Mouse (Mus musculus) cortical plate, adult 2 months (tissue): ENCODE data around the gene Olfr1349.
"Not testable (repeated sequence)": the region's sequence is repeated elsewhere in the genome, so short reads cannot be mapped to it uniquely, and the experiment has no call there.

Source experiments
- CTCF ChIP-seq: fragments of 200-500 bp; IDR thresholded peaks from 2 replicates; pipeline ENCODE4 v1.5.1; 2011; ENCODE audit warnings: mild to moderate bottlenecking, control low read depth, low read length; ENCODE audit not compliant: insufficient read depth; ENCODE audit errors: extremely low read depth
- POLR2A ChIP-seq: fragments of 200-500 bp; IDR thresholded peaks from 2 replicates; pipeline ENCODE4 v1.6.1; 2011; ENCODE audit warnings: mild to moderate bottlenecking, low read length, control low read depth; ENCODE audit not compliant: insufficient read depth; ENCODE audit errors: extremely low read depth

GRCm38 (mm10) chr7:6477633-6478032 lies 45.1 kb downstream of the Olfr1349 start:
- TF ChIP-seq CTCF, POLR2A: not testable (repeated sequence)
